Mouse (Mus musculus): ENCODE measurements around the gene A230072I06Rik.

DNA sequence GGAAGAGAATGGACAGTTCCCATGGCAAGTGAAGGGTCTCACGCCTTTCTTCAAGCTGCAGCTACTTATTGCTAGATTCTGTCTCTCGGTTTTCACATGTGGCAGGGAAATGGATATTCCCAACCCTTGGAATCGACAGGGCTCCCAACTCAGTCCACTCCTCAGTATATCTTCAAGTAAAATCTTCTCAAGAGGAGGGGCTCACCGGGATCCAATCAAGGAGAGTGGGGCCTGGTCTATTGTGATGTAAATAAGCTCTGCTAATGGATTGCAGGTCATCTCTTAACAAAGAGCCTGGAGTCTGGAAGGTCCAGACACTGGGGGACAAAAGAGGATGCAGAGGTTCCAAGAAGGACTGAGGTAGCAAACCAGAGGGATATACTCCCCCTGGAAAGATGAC is 17.1 kb upstream of the A230072I06Rik start:
- no peak for TF ChIP-seq FLI1 (IDR thresholded peaks at IDR 0.05; ENCODE audit: low read length)
- no peak for TF ChIP-seq GATA1 (IDR thresholded peaks at IDR 0.05; ENCODE audit: borderline replicate concordance, low read length)
